Comparison of ENCODE assay signal across 20 mouse cellular contexts in genomic region chr2:28174441-28174840, GRCm38 (mm10).
"Had no signal": no experiment of that assay in that cellular context is flagged by ENCODE, and none has a peak within 500 bp of the region (broad histone marks: within the 10 kb centered on the region; RNA-seq: fewer than 3 reads in every experiment).

No protein-coding gene starts in this region.

- H3K27me3 ChIP-seq: lung, embryonic 15.5 days; midbrain, embryonic 13.5 days; midbrain, embryonic 15.5 days; neural tube, embryonic 12.5 days had no signal

- ATAC-seq: liver, postnatal 0 days; lung, postnatal 0 days; midbrain, embryonic 13.5 days; midbrain, embryonic 15.5 days had no signal

- H3K4me2 ChIP-seq: lung, embryonic 15.5 days; midbrain, embryonic 11.5 days; midbrain, embryonic 13.5 days; midbrain, embryonic 15.5 days; neural tube, embryonic 12.5 days had no signal

- H3K27ac ChIP-seq: lung, embryonic 15.5 days; macrophage; midbrain, embryonic 13.5 days; midbrain, embryonic 15.5 days; neural tube, embryonic 12.5 days had no signal

- H3K9ac ChIP-seq: liver, postnatal 0 days; lung, embryonic 15.5 days; midbrain, embryonic 13.5 days; midbrain, embryonic 15.5 days; neural tube, embryonic 12.5 days had no signal

- H3K36me3 ChIP-seq: lung, embryonic 15.5 days; midbrain, embryonic 13.5 days; midbrain, embryonic 15.5 days; neural tube, embryonic 12.5 days had no signal

- H3K9me3 ChIP-seq: lung, embryonic 15.5 days; midbrain, embryonic 13.5 days; midbrain, embryonic 15.5 days; neural tube, embryonic 12.5 days had no signal

- H3K4me3 ChIP-seq: lung, embryonic 15.5 days; megakaryocyte, embryonic 14.5 days; midbrain, embryonic 13.5 days; midbrain, embryonic 15.5 days; neural tube, embryonic 12.5 days had no signal

- DNase-seq: liver, postnatal 0 days; lung, adult 2 months; lung, postnatal 14 days; lung, postnatal 36 days; retina, postnatal 1 day; right cerebral cortex, adult 18-20 months; right cerebral cortex, postnatal 25 days; right cerebral cortex, postnatal 4 days; spleen, adult 18-20 months; thymus, adult 18-20 months; thymus, postnatal 14 days; thymus, postnatal 36 days had no signal

- H3K4me1 ChIP-seq: neural tube, embryonic 12.5 days had no signal
